Comparison of ENCODE assay signal across 16 mouse cellular contexts in the genomic region with DNA sequence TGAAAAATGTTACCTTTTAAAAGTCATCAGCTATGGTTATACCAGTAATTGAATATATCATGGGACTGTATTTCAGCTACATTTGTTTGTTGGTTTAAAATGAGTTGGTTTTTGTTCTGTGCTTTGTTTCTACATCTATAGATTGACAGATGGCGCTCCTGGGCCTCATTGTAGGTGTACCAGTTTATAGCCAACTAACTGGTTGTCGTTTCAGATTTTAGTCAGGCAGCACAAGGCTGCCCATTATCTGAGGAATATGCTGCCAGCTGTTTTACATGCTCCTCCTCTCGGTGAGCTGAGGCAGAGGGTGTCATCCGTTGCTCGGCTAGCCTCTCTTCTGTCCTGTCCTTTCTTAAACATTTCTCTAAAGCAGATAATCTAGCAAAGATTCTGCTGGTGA. TPM values are rescaled to one million over a fixed set of nuclear protein-coding genes. Genes with fewer than 3 reads are reported as not detected.
"Had no signal": no experiment of that assay in that cellular context is flagged by ENCODE, and none has a peak within 500 bp of the region (broad histone marks: within the 10 kb centered on the region; RNA-seq: fewer than 3 reads in every experiment).

No protein-coding gene starts in this region.

- H3K27ac ChIP-seq: layer of hippocampus, adult 2 months; limb, embryonic 10.5 days; liver, embryonic 15.5 days; midbrain, embryonic 15.5 days; neural tube, embryonic 12.5 days; stomach, embryonic 15.5 days had no signal

- H3K4me2 ChIP-seq: liver, embryonic 11.5 days; liver, embryonic 15.5 days; midbrain, embryonic 15.5 days; neural tube, embryonic 12.5 days; stomach, embryonic 15.5 days had no signal

- H3K9me3 ChIP-seq: limb, embryonic 10.5 days; liver, embryonic 15.5 days; midbrain, embryonic 15.5 days; neural tube, embryonic 12.5 days; stomach, embryonic 15.5 days had no signal

- H3K4me1 ChIP-seq: liver, embryonic 15.5 days; midbrain, embryonic 15.5 days; stomach, embryonic 15.5 days had no signal

- H3K9ac ChIP-seq: liver, embryonic 15.5 days; midbrain, embryonic 15.5 days; neural tube, embryonic 12.5 days; stomach, embryonic 15.5 days had no signal

- H3K4me3 ChIP-seq: layer of hippocampus, adult 2 months; limb, embryonic 10.5 days; liver, embryonic 15.5 days; midbrain, embryonic 15.5 days; neural tube, embryonic 12.5 days; stomach, embryonic 15.5 days had no signal

- H3K27me3 ChIP-seq: liver, embryonic 15.5 days; midbrain, embryonic 15.5 days; neural tube, embryonic 12.5 days; stomach, embryonic 15.5 days had no signal

- H3K36me3 ChIP-seq: midbrain, embryonic 15.5 days; neural tube, embryonic 12.5 days had no signal

- DNase-seq: kidney, postnatal 10 days; kidney, postnatal 4 days; lung, adult 2 months; lung, postnatal 36 days; right cerebral cortex, postnatal 14 days; thymus, adult 2 months; thymus, postnatal 25 days had no signal

- ATAC-seq: lung, postnatal 0 days; midbrain, embryonic 15.5 days had no signal

RNA-seq across cellular contexts. Expression of a gene that starts 51.9 kb away (rescaled TPM):
- total RNA-seq: megakaryocyte progenitor cell, adult 5-6 weeks had no signal
